Mouse (Mus musculus) telencephalon, adult 2 months (tissue): Measurements from ENCODE around the gene Armc12.
"Not testable (repeated sequence)": the region's sequence is repeated elsewhere in the genome, so short reads cannot be mapped to it uniquely, and the experiment has no call there.

ENCODE experiments used
- DNase-seq: peaks from one replicate; pipeline ENCODE4 v3.0.0-alpha.2; 2011; ENCODE audit warnings: low read depth, low spot score

Gene Armc12

DNA sequence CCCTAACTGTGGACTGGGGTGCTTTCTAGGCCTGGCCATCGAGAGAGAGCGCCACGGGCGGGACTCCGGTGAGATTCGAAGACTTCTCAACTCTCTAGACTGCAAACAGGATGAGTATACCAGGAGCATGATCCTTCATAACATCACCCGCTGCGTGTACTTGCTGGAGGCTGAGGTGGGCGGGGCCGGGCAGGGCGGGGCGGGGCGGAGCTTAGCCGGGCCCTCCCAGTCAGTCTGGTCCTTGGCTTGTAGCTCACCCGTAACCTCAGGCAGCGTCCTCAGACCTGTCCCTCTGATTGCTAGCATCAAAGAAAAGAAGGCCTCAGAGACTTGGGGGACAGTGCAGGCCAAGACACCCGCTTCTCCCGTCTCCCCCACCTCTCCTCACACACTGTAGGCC lies 1.3 kb downstream of the Armc12 start:
- no peak for DNase-seq

DNA sequence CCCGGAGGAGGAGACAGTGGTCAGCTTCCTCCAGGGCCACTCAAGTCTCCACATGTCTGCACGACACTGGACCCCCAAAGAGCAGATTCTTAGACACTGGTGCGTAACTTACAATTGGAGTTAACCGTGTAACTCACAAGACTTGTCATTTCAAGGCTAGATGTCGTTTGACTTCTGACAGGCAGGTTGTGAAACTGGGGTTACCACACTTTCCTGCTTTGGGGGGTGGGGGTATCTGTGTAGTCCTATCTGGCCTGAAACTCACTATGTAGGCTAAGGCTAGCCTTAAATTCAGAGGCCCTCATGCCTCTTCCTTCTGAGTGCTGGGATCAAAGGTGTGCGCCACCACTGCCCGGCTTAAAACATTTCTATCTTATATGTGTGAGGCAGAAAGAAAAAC lies 2.0 kb downstream of the Armc12 start:
- no peak for DNase-seq

DNA sequence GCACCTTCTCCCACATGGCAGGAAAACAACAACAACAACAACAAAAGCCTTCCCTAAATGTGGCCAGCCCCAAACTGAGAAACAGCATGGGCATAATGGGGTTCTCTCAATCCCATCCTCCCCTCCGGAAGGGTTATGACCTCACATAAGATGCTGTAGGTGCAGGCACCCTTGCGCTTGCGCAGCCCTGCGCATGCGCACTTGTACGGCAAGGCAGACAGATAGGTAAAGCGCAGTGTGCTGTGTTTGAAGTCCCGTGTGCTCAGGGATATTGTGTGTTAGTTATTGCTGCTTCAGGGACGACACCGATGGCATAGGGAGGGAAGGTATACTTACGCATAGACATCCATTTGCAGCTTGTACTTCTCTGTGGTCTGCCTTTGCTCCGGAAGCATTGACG lies 2.7 kb downstream of the Armc12 start:
- DNase-seq = no peak

DNA sequence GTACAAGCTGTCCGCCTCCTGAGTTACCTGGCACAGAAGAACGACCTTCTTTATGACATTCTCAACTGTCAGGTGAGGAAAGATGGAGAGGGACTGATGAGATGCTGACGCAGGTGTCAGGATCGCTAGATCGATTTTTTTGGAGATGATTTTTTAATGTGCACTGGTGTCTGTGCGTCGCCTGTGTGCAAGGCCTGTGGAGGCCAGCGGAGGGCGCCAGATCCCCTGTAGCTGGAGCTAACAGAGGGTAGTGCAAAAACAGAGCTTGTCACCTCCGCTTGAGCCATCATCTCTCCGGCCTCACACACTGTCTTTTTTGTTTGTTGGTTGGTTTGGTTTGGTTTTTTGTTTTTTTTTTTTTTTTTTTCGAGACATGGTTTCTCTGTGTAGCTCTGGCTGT lies 7.3 kb downstream of the Armc12 start:
- DNase-seq = no peak

DNA sequence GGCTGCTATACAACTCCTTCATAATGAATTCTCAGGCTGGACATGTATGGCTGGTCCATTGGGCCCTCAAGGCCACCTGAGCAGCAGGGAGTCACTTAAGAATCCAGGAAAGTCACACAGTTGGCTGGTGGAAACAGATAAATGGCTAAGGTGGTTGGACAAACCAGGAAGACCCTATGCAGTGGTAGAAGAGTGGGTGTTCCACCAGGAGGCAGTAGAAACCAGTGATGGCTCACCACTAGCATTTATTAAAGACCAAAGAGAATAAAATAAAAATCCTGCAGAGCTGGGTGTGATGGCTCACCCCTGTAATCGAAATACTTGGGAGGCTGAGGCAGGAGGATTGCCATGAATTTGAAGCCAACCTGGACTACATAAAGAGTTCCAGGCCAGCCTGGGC lies 16.3 kb downstream of the Armc12 start:
- DNase-seq = no peak

DNA sequence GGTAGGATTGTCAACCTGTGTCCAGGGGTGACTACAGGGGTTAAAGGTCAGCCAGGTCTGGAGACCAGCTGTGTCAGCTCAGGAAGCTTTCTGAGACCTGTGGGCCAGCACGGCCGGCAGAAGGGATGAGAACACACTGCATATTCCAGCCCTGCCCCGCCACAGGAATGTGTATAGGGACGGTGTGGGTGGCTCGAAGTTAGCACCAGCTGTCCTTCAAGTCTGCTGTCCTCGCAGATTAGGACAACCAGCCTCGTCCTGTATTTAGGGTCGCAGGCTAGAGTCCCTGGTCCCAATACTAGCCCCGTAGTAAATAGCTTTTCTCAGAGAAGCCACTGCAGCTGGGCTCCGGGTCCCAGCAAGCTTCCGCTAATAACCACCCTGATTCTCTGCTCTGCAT lies 17.9 kb downstream of the Armc12 start:
- DNase-seq = no peak

DNA sequence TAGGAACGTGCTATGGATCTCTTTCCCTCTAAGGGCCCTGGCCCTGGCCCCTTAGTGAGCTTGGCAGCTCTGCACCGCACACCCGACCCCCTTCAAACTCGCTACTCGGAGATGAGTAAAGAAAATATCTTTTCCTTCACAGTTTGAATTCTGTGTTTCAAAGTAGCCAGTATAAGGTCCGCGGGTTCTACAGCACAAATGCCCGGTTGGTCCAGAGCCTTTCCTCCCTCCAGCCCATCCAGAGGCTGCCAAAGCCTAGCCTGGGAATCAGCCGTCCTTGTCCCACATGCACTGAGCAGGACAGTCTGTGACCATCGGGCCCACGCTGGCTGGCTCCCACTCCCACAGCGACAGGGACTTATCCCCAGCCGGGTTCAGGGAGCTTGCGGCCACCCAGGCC lies 18.5 kb downstream of the Armc12 start, which contains the start of gene Clpsl2:
Clpsl2 (plus strand) TSS at position 301 of the 400 bp plus-strand sequence.
- no peak for DNase-seq

DNA sequence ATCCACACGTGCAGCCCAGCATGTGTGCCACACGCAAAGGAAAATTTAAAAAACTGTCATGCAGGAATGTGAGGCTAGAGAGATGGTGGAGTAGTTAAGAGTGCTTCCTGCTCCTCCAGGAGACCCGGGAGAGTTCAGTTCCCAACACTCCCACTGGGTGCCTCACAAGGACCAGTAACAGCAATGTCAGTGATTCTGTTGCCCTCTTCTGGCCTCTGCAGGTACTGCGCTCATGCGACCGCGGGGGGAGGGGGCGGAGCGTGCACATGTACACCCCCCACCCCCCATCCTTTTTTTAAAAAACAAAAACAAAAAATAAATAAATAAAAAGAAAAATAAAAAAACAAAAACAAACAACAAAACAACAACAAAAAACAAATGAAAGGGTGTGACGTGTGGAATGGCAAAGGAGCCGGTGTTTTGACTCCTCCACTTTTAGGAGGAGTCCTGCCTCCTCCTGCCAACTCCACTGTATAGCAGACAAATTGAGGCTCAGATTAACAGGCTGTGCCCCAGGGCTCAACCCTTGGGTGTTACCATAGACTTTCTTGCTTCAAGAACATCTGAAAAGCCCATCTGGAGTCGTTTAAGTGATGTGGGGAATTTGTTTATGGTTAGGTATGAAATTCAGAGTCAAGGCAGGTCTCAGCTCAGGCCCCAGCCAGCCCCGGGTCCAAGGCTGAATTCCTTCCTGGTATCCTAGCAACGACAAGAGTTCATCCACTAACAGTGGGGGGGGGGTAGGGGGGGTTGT lies 22.6 kb downstream of the Armc12 start:
- DNase-seq = peak; percentile 22

DNA sequence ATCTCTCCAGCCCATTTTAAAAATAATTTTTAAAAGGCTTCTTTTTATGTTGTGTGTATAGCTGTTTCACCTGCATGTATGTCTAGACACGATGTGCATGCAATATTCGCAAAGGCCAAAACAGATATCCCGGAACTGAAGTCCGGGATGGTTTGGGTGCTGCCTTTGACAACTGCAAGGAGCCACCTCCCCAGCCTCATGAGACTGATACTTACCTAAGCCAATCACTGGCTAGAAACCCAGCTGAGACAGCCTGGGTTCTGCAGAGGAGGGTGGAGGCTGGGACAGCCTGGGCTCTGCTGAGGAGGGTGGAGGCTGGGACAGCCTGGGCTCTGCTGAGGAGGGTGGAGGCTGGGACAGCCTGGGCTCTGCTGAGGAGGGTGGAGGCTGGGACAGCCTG lies 23.4 kb downstream of the Armc12 start:
- DNase-seq = not testable (repeated sequence)

DNA sequence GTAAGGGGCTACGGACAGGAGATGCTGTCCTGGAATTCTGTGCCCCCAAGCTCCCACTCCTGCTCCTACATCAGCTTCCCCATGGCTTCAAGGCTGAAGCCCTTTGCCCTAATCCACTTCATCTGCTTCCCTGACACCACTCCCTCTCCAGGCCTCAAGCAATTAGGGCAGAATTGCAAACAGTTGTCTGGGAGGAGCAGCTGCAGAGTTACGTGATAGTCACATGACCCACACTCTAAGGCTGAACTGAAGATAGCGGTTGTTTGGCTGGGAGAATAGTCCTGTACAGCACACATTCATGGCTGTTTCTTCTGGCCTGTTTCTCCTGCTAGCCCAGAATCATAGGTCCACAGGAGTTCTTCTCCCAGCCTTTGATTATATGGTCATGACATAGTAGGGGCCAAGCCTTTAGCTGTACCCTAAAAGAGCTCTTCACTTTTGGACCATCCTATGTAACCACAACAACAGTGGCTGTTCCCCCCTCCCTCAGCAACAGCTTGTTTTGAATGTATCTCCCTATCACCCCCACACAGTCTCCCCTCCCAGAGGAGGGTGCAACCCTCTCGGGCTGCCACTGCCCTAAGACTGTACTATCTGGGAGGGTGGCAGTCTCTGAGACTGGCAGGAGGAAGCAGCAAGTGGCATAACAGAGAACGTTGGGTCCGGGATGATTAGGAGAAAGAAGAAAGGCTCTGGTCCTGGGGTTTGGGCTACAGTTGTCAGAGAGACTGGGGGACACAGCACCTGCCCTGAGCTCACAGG lies 26.2 kb downstream of the Armc12 start:
- DNase-seq = no peak

DNA sequence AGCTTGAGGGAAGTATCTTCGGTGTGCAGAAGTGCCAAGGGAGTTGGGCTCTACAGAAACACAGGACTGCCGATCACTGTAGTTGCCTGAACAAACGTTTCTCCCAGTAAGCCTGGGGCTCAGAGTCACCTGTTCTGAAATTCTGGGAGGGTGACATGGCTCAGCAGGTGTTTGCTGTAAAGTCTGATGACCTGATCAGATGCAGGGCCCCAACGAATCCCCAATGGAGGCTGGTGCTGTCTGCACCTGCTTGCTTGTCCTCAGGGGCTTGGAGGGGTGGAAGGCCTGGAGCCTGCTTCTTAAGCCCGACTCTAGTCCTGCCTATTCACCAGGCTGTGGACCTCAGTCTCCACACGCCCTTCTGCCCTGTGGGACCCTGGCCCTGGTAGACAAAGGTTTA lies 27.2 kb downstream of the Armc12 start:
- DNase-seq = no peak

DNA sequence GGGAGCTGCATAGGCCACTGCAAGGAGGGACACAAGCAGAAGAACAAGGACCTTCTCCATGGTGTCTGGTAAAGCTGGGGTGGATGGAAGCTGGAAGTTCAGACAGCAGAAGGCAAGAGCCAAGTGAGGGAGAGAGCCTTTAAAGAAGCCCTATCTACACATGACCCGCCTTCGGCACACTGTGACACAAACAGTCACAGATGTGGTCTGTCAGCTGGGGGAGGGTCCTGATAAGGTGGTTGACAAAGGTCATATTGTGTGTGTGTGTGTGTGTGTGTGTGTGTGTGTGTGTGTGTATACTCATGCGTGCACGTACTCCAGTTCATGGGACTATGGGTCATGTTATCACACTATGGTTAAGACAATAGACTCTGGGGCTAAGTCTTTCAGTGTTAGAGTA lies 30.0 kb downstream of the Armc12 start, which contains the start of gene Clps:
Clps (minus strand) TSS at position 169 of the 400 bp plus-strand sequence.
- DNase-seq = no peak

DNA sequence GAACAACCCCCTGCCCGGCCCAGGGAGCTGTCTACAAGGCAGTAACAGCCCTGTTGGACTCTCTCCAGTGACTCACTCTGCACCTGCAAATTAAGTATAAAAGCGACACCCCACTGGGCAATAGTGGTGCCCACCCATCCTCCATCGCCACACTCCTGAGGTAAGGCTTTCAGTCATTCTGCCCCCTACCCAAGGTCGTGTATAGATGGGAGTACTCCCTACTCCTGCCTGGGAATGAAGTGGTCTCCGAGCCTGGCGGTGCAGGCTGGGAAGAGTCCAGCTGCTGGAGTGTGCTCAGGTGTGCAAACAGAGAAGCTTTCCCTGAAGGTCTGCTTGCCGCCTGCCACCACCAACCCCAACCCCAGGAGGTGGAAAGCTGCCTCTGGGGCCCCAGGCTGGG lies 31.0 kb downstream of the Armc12 start:
- DNase-seq = no peak

DNA sequence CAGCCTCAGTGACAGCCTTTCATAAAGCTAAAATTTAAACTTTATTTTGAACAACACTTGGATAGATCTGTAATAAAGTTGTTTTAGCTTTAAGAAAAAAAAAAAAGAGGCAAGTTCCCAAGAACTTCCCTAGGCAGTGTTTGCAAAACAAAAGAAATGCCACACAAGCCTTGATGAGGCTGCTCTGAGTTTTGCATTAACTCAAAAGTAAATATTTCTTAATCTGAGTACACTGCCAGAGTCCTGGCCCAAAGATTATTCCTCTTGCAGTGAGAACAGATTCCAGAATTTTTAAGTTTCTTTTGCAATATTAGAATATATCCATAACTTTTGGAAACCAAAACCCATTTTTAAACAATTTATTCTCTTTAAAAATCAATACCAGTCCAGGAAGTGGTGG lies 34.6 kb downstream of the Armc12 start:
- DNase-seq = no peak

DNA sequence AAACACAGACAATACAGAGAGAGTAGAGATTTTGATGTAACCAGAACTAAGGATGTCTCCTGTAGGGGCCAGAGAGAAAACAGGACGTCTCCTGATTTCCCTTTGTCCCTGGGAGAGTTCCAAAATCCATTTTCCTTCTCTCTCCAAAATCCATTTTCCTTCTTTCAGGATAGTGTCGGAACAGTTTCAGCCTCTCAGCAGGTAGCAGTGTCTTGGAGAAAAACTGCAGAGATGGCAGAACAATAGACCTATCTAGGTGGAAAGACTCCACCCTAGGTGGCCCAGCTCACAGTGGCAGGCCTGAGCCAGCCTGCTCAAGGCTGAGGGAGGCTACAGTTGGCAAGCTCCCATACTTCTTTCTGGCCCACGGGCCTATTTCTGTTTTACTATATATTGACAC lies 36.9 kb downstream of the Armc12 start:
- no peak for DNase-seq

DNA sequence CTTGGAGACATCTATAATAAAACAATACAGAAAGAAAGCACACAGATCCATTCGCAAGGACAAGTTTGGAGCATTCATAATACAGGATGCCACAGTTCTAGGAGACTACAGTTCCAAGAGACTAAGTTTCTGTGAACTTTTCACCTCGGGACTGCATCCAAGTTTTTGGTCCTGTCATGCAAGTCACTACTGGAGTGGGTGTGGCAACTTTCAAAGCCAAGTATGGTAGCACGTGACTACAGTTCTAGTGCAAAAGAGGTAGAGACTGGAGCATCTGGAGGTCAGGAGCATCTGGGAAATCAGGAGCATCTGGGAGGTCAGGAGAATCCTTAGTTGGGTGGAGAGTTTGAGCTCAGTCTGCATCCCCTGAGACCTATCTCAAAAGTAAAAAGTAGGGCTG lies 41.3 kb downstream of the Armc12 start:
- DNase-seq = no peak

DNA sequence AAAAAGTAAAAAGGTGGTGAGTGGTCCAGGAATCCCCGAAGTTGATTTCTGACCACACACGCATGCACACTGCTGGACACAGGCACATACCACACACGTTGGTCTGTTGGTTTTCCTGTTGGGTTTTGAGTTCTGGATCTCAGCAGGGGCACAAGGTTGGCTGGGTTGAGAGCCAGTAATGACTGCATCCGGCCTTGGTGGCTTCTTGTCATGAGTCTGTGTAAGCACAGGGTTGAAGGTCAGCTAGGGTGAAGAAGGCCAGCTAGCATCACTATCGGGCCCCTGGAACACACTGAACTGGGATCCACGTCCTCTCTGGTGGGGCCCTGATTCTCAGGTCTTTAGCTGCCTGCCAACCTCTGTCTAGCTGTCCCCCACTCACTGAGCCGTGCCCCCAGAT lies 41.9 kb downstream of the Armc12 start:
- no peak for DNase-seq

DNA sequence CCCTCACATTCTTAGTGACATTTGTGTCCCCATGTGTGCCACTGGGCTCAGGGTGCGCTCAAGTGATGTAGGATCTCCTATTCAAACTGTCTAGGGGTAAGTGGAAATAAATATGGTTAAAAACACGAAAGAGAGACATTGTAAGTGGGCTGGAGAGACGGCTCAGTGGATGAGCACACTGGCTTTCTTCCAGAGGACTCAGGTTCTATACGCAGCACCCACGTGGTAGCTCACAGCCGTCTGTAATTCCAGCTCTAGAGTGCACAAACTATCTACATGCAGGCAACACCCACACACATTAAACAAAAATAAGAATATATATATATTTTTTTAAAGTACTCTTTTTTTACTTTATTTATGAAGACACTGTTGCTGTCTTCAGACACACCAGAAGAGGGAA lies 42.3 kb downstream of the Armc12 start:
- DNase-seq = peak; percentile 22

DNA sequence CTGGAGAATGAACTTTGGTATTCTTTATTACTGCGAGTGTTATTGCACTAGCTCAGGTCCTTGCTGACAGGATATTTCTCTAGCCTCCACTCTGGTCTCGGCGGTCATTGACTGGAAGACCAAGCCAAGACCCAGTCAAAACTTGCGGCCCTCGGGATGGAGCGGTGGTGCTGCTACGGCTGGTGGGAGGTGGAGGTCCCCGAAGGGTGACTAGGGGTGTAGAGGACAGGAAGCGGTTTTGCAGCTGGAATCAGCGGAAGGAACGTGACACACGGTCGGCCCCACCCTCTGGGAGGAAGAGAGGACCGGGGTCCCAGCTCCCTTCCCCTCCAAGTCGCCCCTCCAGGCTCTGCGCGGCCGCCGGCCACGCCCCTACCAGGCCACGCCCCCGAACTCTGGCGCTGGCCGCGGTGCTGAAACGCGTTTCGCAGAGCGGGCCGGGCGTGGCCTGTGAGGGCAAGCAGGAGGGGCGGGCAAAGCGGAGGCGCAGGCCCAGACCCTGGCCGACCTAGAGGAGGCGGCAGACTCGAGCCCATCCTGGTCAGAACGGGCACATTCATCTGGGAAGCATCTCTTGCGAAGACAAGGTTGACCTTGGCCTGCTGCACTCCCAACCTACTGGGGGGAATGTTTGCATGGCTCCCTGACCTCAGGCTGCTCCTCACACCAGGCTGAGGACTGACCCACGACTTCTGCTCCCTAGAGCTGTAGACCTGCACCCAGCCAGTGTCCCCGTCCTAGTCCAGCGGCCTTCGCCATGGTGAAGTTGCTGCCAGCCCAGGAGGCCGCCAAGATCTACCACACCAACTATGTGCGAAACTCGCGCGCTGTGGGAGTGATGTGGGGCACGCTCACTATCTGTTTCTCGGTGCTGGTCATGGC lies 44.9 kb downstream of the Armc12 start, which contains the start of gene Lhfpl5:
Lhfpl5 (plus strand) TSS at position 398 of the 882 bp plus-strand sequence.
- no peak for DNase-seq

DNA sequence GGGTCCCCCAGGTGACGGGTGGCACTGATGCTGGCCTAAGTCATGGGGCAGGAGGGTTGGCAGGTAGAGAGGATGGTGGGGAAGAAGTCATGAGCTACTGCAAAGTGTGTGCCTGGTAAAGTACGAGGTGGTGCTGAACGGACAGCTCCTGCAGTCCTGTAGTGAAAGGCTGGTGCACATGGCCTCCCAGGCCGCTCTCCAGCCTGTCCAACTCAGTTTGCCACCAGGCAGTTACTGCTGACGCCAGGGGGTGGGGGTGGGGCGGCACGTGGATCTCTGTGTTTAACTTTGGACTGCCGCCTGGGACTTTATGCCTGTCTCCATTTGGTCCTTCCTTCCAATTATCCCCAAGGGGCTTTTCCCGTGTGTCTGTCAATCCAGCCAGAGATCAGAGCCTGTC lies 49.8 kb downstream of the Armc12 start:
- no peak for DNase-seq

DNA sequence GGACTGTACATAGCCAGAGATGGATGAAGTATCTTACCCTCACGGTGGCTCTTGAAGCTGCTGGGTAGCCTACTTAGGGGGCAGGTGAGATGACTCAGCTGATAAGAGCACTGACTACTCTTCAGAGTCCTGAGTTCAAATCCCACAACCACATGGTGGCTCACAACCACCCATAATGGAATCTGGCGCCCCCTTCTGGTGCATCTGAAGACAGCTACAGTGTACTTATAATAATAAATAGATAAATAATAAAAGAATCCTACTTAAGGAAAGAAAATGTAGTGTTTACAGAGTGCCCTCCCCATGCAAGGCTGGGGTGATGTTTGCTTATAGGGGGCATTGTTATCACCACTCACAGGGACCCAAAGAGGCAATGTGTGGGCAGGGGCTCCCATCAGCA lies 50.5 kb downstream of the Armc12 start:
- DNase-seq = no peak

DNA sequence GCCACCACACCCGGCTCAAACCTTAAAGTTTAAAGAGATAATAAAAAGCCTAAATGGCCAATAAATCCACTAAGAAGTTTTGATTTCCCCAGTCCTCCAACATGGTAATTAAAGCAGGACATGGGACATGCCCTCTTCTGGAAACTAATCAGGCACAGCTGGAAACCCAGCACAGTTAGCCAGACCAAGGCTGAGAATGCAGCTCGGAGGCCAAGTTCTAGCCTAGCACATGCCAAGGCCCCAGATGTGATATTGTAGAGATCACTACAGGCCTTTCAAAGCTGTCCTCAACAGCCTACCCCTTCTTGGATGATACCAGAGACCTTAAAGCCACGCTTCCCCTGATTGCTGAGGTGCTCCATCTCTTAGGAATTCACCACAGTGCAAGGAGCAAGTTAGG lies 55.9 kb downstream of the Armc12 start:
- DNase-seq = no peak
